Mouse (Mus musculus): Measurements from ENCODE around the gene Mrpl37. TPM values are rescaled to one million over a fixed set of nuclear protein-coding genes. Genes with fewer than 3 reads are reported as not detected.

The Mrpl37 gene
- total RNA-seq, 1 experiment = 60.1 TPM

DNA sequence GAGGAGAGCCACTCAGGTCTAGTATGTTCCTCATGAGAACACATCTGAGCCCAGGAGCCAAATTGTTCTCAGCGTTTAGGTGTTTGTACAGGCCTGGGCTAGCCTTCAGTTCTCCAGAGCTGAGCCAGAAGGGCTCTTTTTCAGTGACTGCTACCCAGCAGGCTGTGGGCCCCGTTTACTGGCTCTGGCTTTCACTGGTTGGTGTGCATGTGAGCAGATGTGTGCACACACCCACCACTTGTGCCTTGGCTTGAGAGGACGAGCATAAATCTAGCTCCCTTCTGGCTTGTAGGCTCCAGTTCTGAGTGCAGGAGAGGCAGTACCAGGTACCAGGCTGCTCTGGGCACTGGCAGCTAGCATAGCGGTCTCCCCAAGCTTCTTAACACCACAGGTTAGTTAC, 28.4 kb downstream of the Mrpl37 start:
- TF ChIP-seq HCFC1 (IDR thresholded peaks at IDR 0.05; ENCODE audit: borderline replicate concordance, insufficient read depth, low read length) (no peak), ZC3H11A (IDR thresholded peaks at IDR 0.05; ENCODE audit: borderline replicate concordance, low read depth, low read length) (no peak), MAFK (IDR thresholded peaks at IDR 0.05; ENCODE audit: insufficient read depth, low read depth, low read length) (no peak), ZNF384 (IDR thresholded peaks at IDR 0.05; ENCODE audit: low read depth, low read length) (no peak), CHD2 (IDR thresholded peaks at IDR 0.05; ENCODE audit: low read depth, low read length) (no peak)
- no peak overlapping the region for H3K27ac ChIP-seq (ENCODE audit: insufficient read depth, low read depth, low read length, poor library complexity, severe bottlenecking)

DNA sequence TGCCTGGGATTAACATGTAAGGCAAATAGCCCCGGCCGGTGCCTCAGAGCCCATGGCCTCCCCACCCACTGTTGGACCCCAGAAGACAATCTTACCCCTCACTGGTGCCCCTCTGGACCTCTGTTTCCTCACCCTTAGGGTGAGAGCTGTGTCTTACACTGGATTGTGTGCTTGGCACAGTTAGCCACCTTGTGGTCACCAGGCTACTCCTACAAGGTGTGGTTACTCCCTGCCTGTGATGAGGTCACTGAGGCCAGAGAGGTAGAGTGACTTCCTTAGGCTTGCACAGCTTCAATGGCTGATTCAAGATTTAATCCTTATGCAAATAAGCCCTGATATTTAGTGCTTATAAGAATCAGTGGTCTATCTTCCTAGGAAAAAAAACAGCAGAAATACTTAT, 29.7 kb downstream of the Mrpl37 start:
- TF ChIP-seq ZC3H11A (IDR thresholded peaks at IDR 0.05; ENCODE audit: borderline replicate concordance, low read depth, low read length) (no peak), CHD2 (IDR thresholded peaks at IDR 0.05; ENCODE audit: low read depth, low read length) (no peak), HCFC1 (IDR thresholded peaks at IDR 0.05; ENCODE audit: borderline replicate concordance, insufficient read depth, low read length) (no peak), ZNF384 (IDR thresholded peaks at IDR 0.05; ENCODE audit: low read depth, low read length) (no peak), MAFK (IDR thresholded peaks at IDR 0.05; ENCODE audit: insufficient read depth, low read depth, low read length) (no peak)
- no peak for DNase-seq (ENCODE audit: low read depth, low spot score)
- Histone ChIP-seq H3K9ac (ENCODE audit: insufficient read depth, low read depth, low read length, poor library complexity, severe bottlenecking) (no peak overlapping the region), H3K36me3 (ENCODE audit: control insufficient read depth, insufficient read depth, low read length, poor library complexity, severe bottlenecking) (peaks cover 45% of the 10 kb centered on the region), H3K4me1 (ENCODE audit: control insufficient read depth in 2 of 2, insufficient read depth in 2 of 2, low read length in 2 of 2, poor library complexity in 1 of 2) (no peaks in the 10 kb centered on the region), H3K4me3 (ENCODE audit: insufficient read depth in 1 of 2, low read depth in 1 of 2, low read length in 2 of 2, poor library complexity in 1 of 2, severe bottlenecking in 1 of 2) (no peak overlapping the region), H3K27ac (ENCODE audit: insufficient read depth, low read depth, low read length, poor library complexity, severe bottlenecking) (no peak overlapping the region), H3K9me3 (ENCODE audit: control insufficient read depth, insufficient read depth, low read depth, low read length) (no peaks in the 10 kb centered on the region)
- in situ Hi-C loops (cut with MboI; ENCODE audit: low sequenced_read_pairs in 2 of 2, unreplicated experiment in 2 of 2) = no loop called here

More for the DNA sequence above, 28.4 kb downstream of the Mrpl37 start:
- in situ Hi-C loops (cut with MboI; ENCODE audit: low sequenced_read_pairs in 2 of 2, unreplicated experiment in 2 of 2) = no loop called here
- H3K4me1 ChIP-seq (ENCODE audit: control insufficient read depth in 2 of 2, insufficient read depth in 2 of 2, low read length in 2 of 2, poor library complexity in 1 of 2) = no peaks in the 10 kb centered on the region
- no peak overlapping the region for H3K9ac ChIP-seq (ENCODE audit: insufficient read depth, low read depth, low read length, poor library complexity, severe bottlenecking)
- H3K36me3 ChIP-seq (ENCODE audit: control insufficient read depth, insufficient read depth, low read length, poor library complexity, severe bottlenecking) = peaks cover 46% of the 10 kb centered on the region
- no peak for DNase-seq (ENCODE audit: low read depth, low spot score)
- no peaks in the 10 kb centered on the region for H3K9me3 ChIP-seq (ENCODE audit: control insufficient read depth, insufficient read depth, low read depth, low read length)
- no peak overlapping the region for H3K4me3 ChIP-seq (ENCODE audit: insufficient read depth in 1 of 2, low read depth in 1 of 2, low read length in 2 of 2, poor library complexity in 1 of 2, severe bottlenecking in 1 of 2)

DNA sequence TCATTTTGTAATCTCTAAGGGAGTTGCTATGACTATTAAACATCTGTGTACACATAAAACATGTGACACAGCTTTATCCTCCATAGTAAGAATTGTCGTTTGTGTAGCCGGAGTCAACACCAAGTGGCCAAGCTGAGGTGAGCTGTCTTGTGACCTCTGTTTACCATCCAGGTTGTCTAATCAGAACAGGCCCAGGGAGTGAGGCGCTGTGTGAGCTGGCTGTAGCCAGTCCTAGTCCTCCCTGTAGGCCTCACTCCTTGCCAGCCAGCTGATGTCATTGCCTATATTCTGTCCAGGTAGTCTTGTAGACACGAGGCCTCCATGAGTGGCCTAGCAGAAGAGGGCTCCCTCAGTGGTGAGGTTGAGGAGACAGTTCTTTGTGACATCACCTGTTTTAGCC, 31.0 kb downstream of the Mrpl37 start:
- no peaks in the 10 kb centered on the region for H3K4me1 ChIP-seq (ENCODE audit: control insufficient read depth in 2 of 2, insufficient read depth in 2 of 2, low read length in 2 of 2, poor library complexity in 1 of 2)
- no peak overlapping the region for H3K4me3 ChIP-seq (ENCODE audit: insufficient read depth in 1 of 2, low read depth in 1 of 2, low read length in 2 of 2, poor library complexity in 1 of 2, severe bottlenecking in 1 of 2)
- H3K9ac ChIP-seq (ENCODE audit: insufficient read depth, low read depth, low read length, poor library complexity, severe bottlenecking) = no peak overlapping the region
- peaks cover 36% of the 10 kb centered on the region; the same call in 1 of the 2 replicates for H3K36me3 ChIP-seq (ENCODE audit: control insufficient read depth, insufficient read depth, low read length, poor library complexity, severe bottlenecking)
- in situ Hi-C loops (cut with MboI; ENCODE audit: low sequenced_read_pairs in 2 of 2, unreplicated experiment in 2 of 2) = no loop called here
- TF ChIP-seq ZC3H11A (IDR thresholded peaks at IDR 0.05; ENCODE audit: borderline replicate concordance, low read depth, low read length) (no peak), ZNF384 (IDR thresholded peaks at IDR 0.05; ENCODE audit: low read depth, low read length) (no peak), MAFK (IDR thresholded peaks at IDR 0.05; ENCODE audit: insufficient read depth, low read depth, low read length) (no peak), CHD2 (IDR thresholded peaks at IDR 0.05; ENCODE audit: low read depth, low read length) (no peak), HCFC1 (IDR thresholded peaks at IDR 0.05; ENCODE audit: borderline replicate concordance, insufficient read depth, low read length) (no peak)
- no peak for DNase-seq (ENCODE audit: low read depth, low spot score)
- H3K9me3 ChIP-seq (ENCODE audit: control insufficient read depth, insufficient read depth, low read depth, low read length) = no peaks in the 10 kb centered on the region
- no peak overlapping the region for H3K27ac ChIP-seq (ENCODE audit: insufficient read depth, low read depth, low read length, poor library complexity, severe bottlenecking)

DNA sequence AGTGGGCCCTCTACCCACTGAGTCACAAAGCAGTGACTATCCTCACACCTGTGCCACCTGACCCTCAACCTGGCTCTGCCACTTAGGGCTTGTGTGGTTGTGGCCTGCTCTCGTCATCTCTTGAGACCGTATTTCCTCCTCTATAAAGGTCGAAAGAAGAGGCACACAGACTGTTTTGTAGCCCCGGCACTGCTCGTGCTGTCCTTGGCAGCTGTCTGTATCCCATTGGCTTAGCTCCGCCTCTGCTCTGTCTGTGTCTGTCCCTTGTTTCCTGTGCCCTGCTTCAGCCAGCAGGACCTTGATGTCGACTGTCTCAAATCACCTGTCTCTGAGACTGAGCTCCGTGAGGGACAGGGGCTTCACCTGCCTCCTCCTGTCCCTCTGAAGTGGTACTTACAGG, 40.2 kb downstream of the Mrpl37 start:
- Histone ChIP-seq H3K9ac (ENCODE audit: insufficient read depth, low read depth, low read length, poor library complexity, severe bottlenecking) (peak overlapping the region; percentile 41), H3K4me1 (ENCODE audit: control insufficient read depth in 2 of 2, insufficient read depth in 2 of 2, low read length in 2 of 2, poor library complexity in 1 of 2) (peaks cover 2 to 12% of the 10 kb centered on the region in 2 experiments; a peak in 1 of 4 replicates), H3K4me3 (ENCODE audit: insufficient read depth in 1 of 2, low read depth in 1 of 2, low read length in 2 of 2, poor library complexity in 1 of 2, severe bottlenecking in 1 of 2) (peak overlapping the region; percentile 36 to 54; a peak in 3 of 4 replicates), H3K36me3 (ENCODE audit: control insufficient read depth, insufficient read depth, low read length, poor library complexity, severe bottlenecking) (peaks cover 8% of the 10 kb centered on the region; the same call in 1 of the 2 replicates), H3K27ac (ENCODE audit: insufficient read depth, low read depth, low read length, poor library complexity, severe bottlenecking) (no peak overlapping the region), H3K9me3 (ENCODE audit: control insufficient read depth, insufficient read depth, low read depth, low read length) (no peaks in the 10 kb centered on the region)
- in situ Hi-C loops (cut with MboI; ENCODE audit: low sequenced_read_pairs in 2 of 2, unreplicated experiment in 2 of 2) = no loop called here
- no peak for TF ChIP-seq ZNF384 (IDR thresholded peaks at IDR 0.05; ENCODE audit: low read depth, low read length)
- no peak for TF ChIP-seq HCFC1 (IDR thresholded peaks at IDR 0.05; ENCODE audit: borderline replicate concordance, insufficient read depth, low read length)
- no peak for TF ChIP-seq CHD2 (IDR thresholded peaks at IDR 0.05; ENCODE audit: low read depth, low read length)
- TF ChIP-seq ZC3H11A (IDR thresholded peaks at IDR 0.05; ENCODE audit: borderline replicate concordance, low read depth, low read length) = no peak
- TF ChIP-seq MAFK (IDR thresholded peaks at IDR 0.05; ENCODE audit: insufficient read depth, low read depth, low read length) = no peak
- peak; percentile 16 for DNase-seq (ENCODE audit: low read depth, low spot score)
